Mouse (Mus musculus) testis, adult 2 months (tissue): ENCODE data around the gene Gm43517. TPM values are rescaled to one million over a fixed set of nuclear protein-coding genes. Genes with fewer than 3 reads are reported as not detected.

Source experiments
- H3K27ac ChIP-seq: fragments of 200-500 bp; 2 replicates; pipeline ENCODE4 v1.5.1; 2012; ENCODE audit warnings: low read depth, low read length; ENCODE audit not compliant: control insufficient read depth, insufficient read depth
- H3K27me3 ChIP-seq: fragments of 200-500 bp; 2 replicates; pipeline ENCODE4 v1.6.1; 2012; ENCODE audit warnings: mild to moderate bottlenecking, low read length, moderate library complexity; ENCODE audit not compliant: control insufficient read depth, insufficient read depth
- H3K36me3 ChIP-seq: fragments of 200-500 bp; 2 replicates; pipeline ENCODE4 v1.6.1; 2012; ENCODE audit warnings: mild to moderate bottlenecking, low read length; ENCODE audit not compliant: control insufficient read depth, insufficient read depth
- H3K4me1 ChIP-seq: fragments of 200-500 bp; 2 replicates; pipeline ENCODE4 v1.6.1; 2012; ENCODE audit warnings: low read length; ENCODE audit not compliant: control insufficient read depth, insufficient read depth
- H3K4me3 ChIP-seq: fragments of 200-500 bp; 2 replicates; pipeline ENCODE4 v1.5.1; 2012; ENCODE audit warnings: low read depth, mild to moderate bottlenecking, low read length, moderate library complexity, mixed read lengths; ENCODE audit not compliant: control insufficient read depth
- CTCF ChIP-seq: fragments of 200-500 bp; IDR thresholded peaks from 2 replicates; pipeline ENCODE4 v1.5.1; 2012; ENCODE audit warnings: low read depth, mild to moderate bottlenecking, inconsistent platforms, low read length, moderate library complexity; ENCODE audit not compliant: control insufficient read depth, insufficient read depth, insufficient replicate concordance
- POLR2A ChIP-seq: fragments of 200-500 bp; IDR thresholded peaks from 2 replicates; pipeline ENCODE4 v1.6.1; 2012; ENCODE audit warnings: low read depth, mild to moderate bottlenecking, inconsistent platforms, low read length, moderate library complexity; ENCODE audit not compliant: control insufficient read depth
- polyA plus RNA-seq: library from polyadenylated mRNA; depleted of rRNA; stranded (reverse); fragments of >200 nt; gene quantifications from 2 replicates; pipeline ENCODE4 v1.2.3, GENCODE M21; 2012; rRNA removed

Gene Gm43517
- polyA plus RNA-seq, 1 experiment: 0.02 TPM

- Histone ChIP-seq H3K36me3 (no peaks in the 10 kb centered on the region), H3K4me1 (peaks cover 5% of the 10 kb centered on the region), H3K27ac (no peak overlapping the region), H3K4me3 (no peak overlapping the region), H3K27me3 (peaks cover 2% of the 10 kb centered on the region; the same call in 1 of the 2 replicates)
- TF ChIP-seq POLR2A: no peak
- no peak for TF ChIP-seq CTCF
Observed at GRCm38 (mm10) chr12:49399611-49400010, 14.6 kb downstream of the Gm43517 start.

DNA sequence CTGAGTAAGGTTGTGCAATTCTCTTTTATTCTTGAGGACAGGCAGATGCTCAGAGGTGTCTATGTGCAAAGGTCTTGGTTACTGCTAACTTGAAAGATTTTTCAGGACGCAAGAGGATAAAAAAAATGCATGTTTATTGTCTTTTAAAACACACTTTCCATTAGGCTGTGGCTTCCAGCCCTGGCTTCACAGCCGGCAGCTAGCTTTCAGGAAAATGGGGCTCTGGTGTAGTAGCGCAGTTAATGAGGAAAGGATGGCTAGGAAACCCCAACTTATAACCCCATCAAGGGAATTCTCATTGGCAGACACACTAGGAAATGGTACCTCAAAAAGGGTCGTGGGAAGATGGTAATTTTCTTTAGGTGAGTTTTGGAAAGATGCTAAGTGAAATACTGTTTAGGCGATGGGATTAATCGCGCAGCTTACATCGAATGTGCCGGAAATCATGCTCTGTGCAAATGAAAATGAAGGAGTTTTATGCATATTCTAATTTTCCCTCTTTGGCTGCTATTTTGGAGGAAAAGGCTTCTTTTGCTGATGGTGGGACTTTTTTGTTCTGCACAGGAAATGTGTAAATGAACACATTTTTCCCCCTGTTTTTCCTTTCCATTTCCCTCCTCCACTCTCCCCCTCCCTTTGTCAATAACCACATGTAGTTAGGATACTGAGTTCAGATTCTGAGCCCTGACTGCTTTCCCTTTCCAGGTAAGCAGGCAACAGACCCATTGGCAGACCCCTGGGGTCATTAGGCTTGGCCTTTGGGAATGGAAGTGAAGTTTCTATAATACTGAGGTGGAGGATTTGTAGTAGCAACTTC, 15.3 kb downstream of the Gm43517 start:
- Histone ChIP-seq H3K4me3 (no peak overlapping the region), H3K4me1 (peaks cover 5% of the 10 kb centered on the region), H3K27me3 (no peaks in the 10 kb centered on the region; the same call in 1 of the 2 replicates), H3K27ac (no peak overlapping the region), H3K36me3 (no peaks in the 10 kb centered on the region)
- TF ChIP-seq POLR2A (no peak), CTCF (no peak)

- TF ChIP-seq CTCF: no peak
- TF ChIP-seq POLR2A: no peak
- Histone ChIP-seq H3K27ac (no peak overlapping the region), H3K36me3 (no peaks in the 10 kb centered on the region), H3K4me3 (peak overlapping the region; percentile 68), H3K4me1 (peaks cover 5% of the 10 kb centered on the region), H3K27me3 (no peaks in the 10 kb centered on the region; the same call in 1 of the 2 replicates)
Observed at GRCm38 (mm10) chr12:49400853-49401118, 15.8 kb downstream of the Gm43517 start.

DNA sequence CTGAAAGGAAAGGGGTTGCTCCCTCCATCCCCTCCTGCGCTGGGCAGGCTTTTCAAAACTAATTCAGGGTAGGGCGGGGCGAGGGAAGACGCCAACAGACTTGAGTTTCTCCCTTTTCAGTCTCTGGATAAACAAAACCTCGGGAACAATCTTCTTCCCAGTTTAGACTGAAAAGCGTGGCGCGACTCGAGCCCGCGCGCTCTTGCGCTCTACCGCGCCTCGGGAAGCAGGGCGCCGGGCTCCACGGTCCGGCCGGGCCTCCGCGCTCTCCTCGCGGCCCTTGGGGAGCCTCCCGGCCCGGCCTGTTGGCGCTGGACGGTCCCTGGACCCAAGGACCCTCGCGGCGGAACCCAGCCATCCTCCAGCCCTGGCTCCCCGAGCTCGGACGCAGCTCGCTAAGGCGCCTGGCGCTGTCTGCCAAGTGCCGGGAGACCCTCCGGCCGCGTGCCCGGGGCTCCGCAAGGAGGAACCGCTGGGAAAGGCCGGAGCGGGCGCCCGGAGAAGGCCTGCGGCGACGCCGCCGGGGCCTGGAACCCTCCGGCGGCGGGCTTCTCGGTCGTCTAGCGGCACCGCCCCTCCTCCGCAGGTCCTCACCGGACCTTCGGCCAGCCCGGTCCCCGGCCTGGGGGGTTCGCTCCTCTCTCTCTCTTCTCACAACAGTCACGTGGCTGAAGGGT, 16.3 kb downstream of the Gm43517 start:
- Histone ChIP-seq H3K36me3 (no peaks in the 10 kb centered on the region), H3K27me3 (no peaks in the 10 kb centered on the region; the same call in 1 of the 2 replicates), H3K4me1 (peaks cover 5% of the 10 kb centered on the region), H3K4me3 (peak overlapping the region; percentile 68), H3K27ac (no peak overlapping the region)
- TF ChIP-seq POLR2A (no peak), CTCF (no peak)

DNA sequence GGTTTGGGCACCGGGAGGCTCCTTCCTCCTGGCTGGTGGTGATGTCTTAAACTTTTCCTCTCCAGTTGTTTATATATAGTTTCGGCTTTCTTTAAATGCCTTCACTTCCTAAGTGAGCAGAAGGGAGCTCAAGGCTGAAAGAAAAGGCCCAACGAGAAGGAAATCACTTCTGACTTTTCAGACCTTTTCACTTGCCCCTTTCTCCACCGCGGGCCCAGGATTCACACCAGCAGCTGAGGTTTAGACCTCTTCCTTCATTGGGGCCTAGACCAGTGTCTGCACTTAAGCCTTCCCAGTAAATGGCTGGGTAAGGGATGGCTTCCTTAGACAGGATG, 16.8 kb downstream of the Gm43517 start:
- H3K36me3 ChIP-seq: no peaks in the 10 kb centered on the region
- peak overlapping the region; percentile 68; the same call in 1 of the 2 replicates for H3K4me3 ChIP-seq
- H3K27me3 ChIP-seq: no peaks in the 10 kb centered on the region; the same call in 1 of the 2 replicates
- H3K27ac ChIP-seq: no peak overlapping the region
- peaks cover 5% of the 10 kb centered on the region for H3K4me1 ChIP-seq
- TF ChIP-seq CTCF (no peak), POLR2A (no peak)

DNA sequence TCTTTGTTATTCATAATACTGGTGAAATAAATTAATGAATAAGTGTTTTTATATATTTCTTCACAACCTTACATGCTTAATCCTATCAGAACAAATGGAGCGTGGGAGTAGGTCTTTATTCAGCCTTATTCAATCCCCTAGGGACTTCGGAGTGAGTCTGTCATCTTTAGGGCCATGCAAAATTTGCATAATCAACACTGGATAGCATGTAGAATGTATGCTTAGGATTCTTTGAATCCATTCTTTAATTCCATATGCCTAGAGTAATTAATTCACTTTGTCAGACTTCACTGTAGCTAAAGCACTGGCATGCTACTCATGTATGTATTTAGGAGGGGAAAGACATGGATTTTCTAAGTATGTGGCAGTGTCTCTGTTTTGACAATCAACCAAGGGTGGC, 24.9 kb downstream of the Gm43517 start:
- no peaks in the 10 kb centered on the region for H3K4me1 ChIP-seq
- no peaks in the 10 kb centered on the region for H3K36me3 ChIP-seq
- no peaks in the 10 kb centered on the region for H3K27me3 ChIP-seq
- H3K27ac ChIP-seq: no peak overlapping the region
- no peak overlapping the region for H3K4me3 ChIP-seq
- TF ChIP-seq POLR2A: no peak
- TF ChIP-seq CTCF: no peak

- no peak overlapping the region for H3K4me3 ChIP-seq
- H3K36me3 ChIP-seq: no peaks in the 10 kb centered on the region
- H3K4me1 ChIP-seq: no peaks in the 10 kb centered on the region
- H3K27ac ChIP-seq: no peak overlapping the region
- no peaks in the 10 kb centered on the region for H3K27me3 ChIP-seq
- TF ChIP-seq POLR2A: no peak
- TF ChIP-seq CTCF: no peak
Observed at GRCm38 (mm10) chr12:49417963-49418362, 33.0 kb downstream of the Gm43517 start.

Other genes with a start within 250 kb of the Gm43517 start
- gene Foxg1, start 2.5 kb upstream of the Gm43517 start, polyA plus RNA-seq: 0.67 and 0.91 TPM in 2 replicates